Mouse (Mus musculus) lung, postnatal 0 days (tissue): ENCODE measurements at regions not wholly inside any gene's neighbourhood (a gene's known extent, or its start where the extent isn't known, plus 50 kb on each side); places are given as distances from the start of the nearest gene placed in this dataset.

ENCODE experiments used
- CTCF ChIP-seq: IDR thresholded peaks from 2 replicates; pipeline ENCODE4 v1.5.1; 2016; ENCODE audit warnings: antibody characterized with exemption, mild to moderate bottlenecking
- EP300 ChIP-seq: IDR thresholded peaks from 2 replicates; pipeline ENCODE4 v1.6.1; 2016; ENCODE audit warnings: antibody characterized with exemption, mild to moderate bottlenecking, control low read depth

- peak; percentile 24 for TF ChIP-seq CTCF
- no peak for TF ChIP-seq EP300
These were observed 372.7 kb upstream of the Trib2 start for GRCm38 (mm10) chr12:16189441-16189840.
